Mouse (Mus musculus) embryonic facial prominence, embryonic 14.5 days (tissue): ENCODE results near the gene Lat. TPM values are rescaled to one million over a fixed set of nuclear protein-coding genes. Genes with fewer than 3 reads are reported as not detected.
"Not testable (repeated sequence)": the region's sequence is repeated elsewhere in the genome, so short reads cannot be mapped to it uniquely, and the experiment has no call there.

Experiments
- ATAC-seq: fragments of 200-750 bp; cut with Nextera tagmentation; 2 replicates; pipeline ENCODE4 v1.8.0; 2017; ENCODE audit warnings: low read depth, moderate number of reproducible peaks, moderate TSS enrichment
- DNase-seq: peaks from one replicate; pipeline ENCODE4 v3.0.0-alpha.2; 2015; ENCODE audit warnings: low spot score
- H3K27ac ChIP-seq: fragments of 300-500 bp; sonication (generic); replicated peaks from 2 replicates; pipeline ENCODE4 v1.5.1; 2014; ENCODE audit warnings: low read depth, mild to moderate bottlenecking, low read length, moderate library complexity
- H3K27me3 ChIP-seq: fragments of 300-500 bp; sonication (generic); replicated peaks from 2 replicates; pipeline ENCODE4 v1.6.1; 2014; ENCODE audit warnings: low read length; ENCODE audit not compliant: control insufficient read depth, insufficient read depth
- H3K36me3 ChIP-seq: fragments of 300-500 bp; sonication (generic); 2 replicates; pipeline ENCODE4 v1.6.1; 2014; ENCODE audit warnings: low read length, mixed read lengths; ENCODE audit not compliant: control insufficient read depth, insufficient read depth
- H3K4me1 ChIP-seq: fragments of 300-500 bp; sonication (generic); 2 replicates; pipeline ENCODE4 v1.6.1; 2014; ENCODE audit warnings: antibody characterized with exemption, low read length; ENCODE audit not compliant: control insufficient read depth, insufficient read depth
- H3K4me2 ChIP-seq: fragments of 300-500 bp; sonication (generic); 2 replicates; pipeline ENCODE4 v1.6.1; 2014; ENCODE audit warnings: low read depth, mild to moderate bottlenecking, low read length, moderate library complexity, mixed read lengths
- H3K4me3 ChIP-seq: fragments of 300-500 bp; sonication (generic); 2 replicates; pipeline ENCODE4 v1.5.1; 2014; ENCODE audit warnings: low read depth, mild to moderate bottlenecking, low read length
- H3K9ac ChIP-seq: fragments of 300-500 bp; sonication (generic); 2 replicates; pipeline ENCODE4 v1.6.1; 2014; ENCODE audit warnings: low read depth, mild to moderate bottlenecking, low read length, moderate library complexity, mixed read lengths
- H3K9me3 ChIP-seq: fragments of 300-500 bp; sonication (generic); 2 replicates; pipeline ENCODE4 v1.6.1; 2016; ENCODE audit warnings: low read length; ENCODE audit not compliant: control insufficient read depth
- WGBS: fragments of 180-500 bp; shearing (Covaris S2); extraction: QIAGEN DNeasy Blood & Tissue Kit; methylation state at CpG from one replicate; pipeline ENCODE4 v1.1.7; 2014; 5-methylcytosine and 5-hydroxymethylcytosine counted together
- polyA plus RNA-seq: library from polyadenylated mRNA; unstranded; fragments of >200 nt; fragmentation: Nextera tagmentation; extraction: Ambion mirVana; gene quantifications from 2 replicates; pipeline ENCODE4 v1.2.1, GENCODE M21; 2014

The Lat gene
- polyA plus RNA-seq, 1 experiment from 2014 or later, result 2.3 TPM

GRCm38 (mm10) chr7:126399548-126399947, 30.2 kb upstream of the Lat start:
- H3K9me3 ChIP-seq, result no peaks in the 10 kb centered on the region
- 11% methylated on average over 5 of the region's 5 CpGs for WGBS
- H3K4me3 ChIP-seq, result no peak overlapping the region
- no peak overlapping the region for H3K4me2 ChIP-seq
- H3K4me1 ChIP-seq, result no peaks in the 10 kb centered on the region; the same call in 1 of the 2 replicates
- H3K36me3 ChIP-seq, result no peaks in the 10 kb centered on the region
- H3K27ac ChIP-seq, result no peak overlapping the region
- DNase-seq (peak; percentile 84), ATAC-seq (no peak)
- no peaks in the 10 kb centered on the region for H3K27me3 ChIP-seq
- no peak overlapping the region for H3K9ac ChIP-seq

- Histone ChIP-seq H3K27me3 (no peaks in the 10 kb centered on the region), H3K4me3 (no peak overlapping the region), H3K9ac (no peak overlapping the region), H3K4me1 (no peaks in the 10 kb centered on the region; the same call in 1 of the 2 replicates), H3K36me3 (no peaks in the 10 kb centered on the region), H3K4me2 (no peak overlapping the region), H3K27ac (no peak overlapping the region), H3K9me3 (no peaks in the 10 kb centered on the region)
- no peak for ATAC-seq
- 90% methylated on average over 4 of the region's 4 CpGs for WGBS
- no peak for DNase-seq
These were observed 28.5 kb upstream of the Lat start for GRCm38 (mm10) chr7:126397822-126398221.

- H3K27me3 ChIP-seq, result no peaks in the 10 kb centered on the region
- no peak for DNase-seq
- no peak for ATAC-seq
- no peaks in the 10 kb centered on the region for H3K36me3 ChIP-seq
- no peak overlapping the region for H3K27ac ChIP-seq
- no peak overlapping the region for H3K4me3 ChIP-seq
- H3K4me2 ChIP-seq, result peak overlapping the region; percentile 40
- no peaks in the 10 kb centered on the region for H3K9me3 ChIP-seq
- H3K4me1 ChIP-seq, result no peaks in the 10 kb centered on the region; the same call in 1 of the 2 replicates
- WGBS, result 51% methylated on average over 6 of the region's 6 CpGs
- H3K9ac ChIP-seq, result peak overlapping the region; percentile 0; the same call in 1 of the 2 replicates
These were observed 27.9 kb upstream of the Lat start for GRCm38 (mm10) chr7:126397221-126397620.

GRCm38 (mm10) chr7:126396298-126397119, 27.1 kb upstream of the Lat start, which contains the start of gene Nfatc2ip:
Gene Nfatc2ip (minus strand): TSS chr7:126396737.
- H3K27ac ChIP-seq, result no peak within 1 kb of the TSS
- no peaks in the 10 kb centered on the region for H3K36me3 ChIP-seq
- peak; percentile 100 for ATAC-seq
- no peaks in the 10 kb centered on the region; the same call in 1 of the 2 replicates for H3K4me1 ChIP-seq
- peak within 1 kb of the TSS; percentile 87 for H3K4me3 ChIP-seq
- WGBS, result under 1% methylated on average over 53 of the region's 59 CpGs
- peak within 1 kb of the TSS; percentile 79 for H3K4me2 ChIP-seq
- H3K9me3 ChIP-seq, result no peaks in the 10 kb centered on the region
- peak within 1 kb of the TSS; percentile 79 for H3K9ac ChIP-seq
- peak; percentile 100 for DNase-seq
- no peaks in the 10 kb centered on the region for H3K27me3 ChIP-seq

GRCm38 (mm10) chr7:126392086-126392884, 22.9 kb upstream of the Lat start:
- H3K4me1 ChIP-seq, DNase-seq, H3K4me3 ChIP-seq, H3K27ac ChIP-seq, H3K27me3 ChIP-seq, ATAC-seq, H3K9ac ChIP-seq, H3K4me2 ChIP-seq, H3K9me3 ChIP-seq: not testable (repeated sequence)
- 91% methylated on average over 7 of the region's 7 CpGs for WGBS
- peaks cover 32% of the 10 kb centered on the region for H3K36me3 ChIP-seq

GRCm38 (mm10) chr7:126388185-126388584, 18.8 kb upstream of the Lat start:
- ATAC-seq, result no peak
- H3K36me3 ChIP-seq, result peaks cover 57% of the 10 kb centered on the region

GRCm38 (mm10) chr7:126383565-126383964, 14.2 kb upstream of the Lat start:
- 83% methylated on average over 5 of the region's 5 CpGs for WGBS
- Histone ChIP-seq H3K4me3 (no peak overlapping the region), H3K27ac (no peak overlapping the region), H3K9ac (no peak overlapping the region), H3K4me1 (no peaks in the 10 kb centered on the region), H3K27me3 (no peaks in the 10 kb centered on the region), H3K9me3 (no peaks in the 10 kb centered on the region), H3K36me3 (peaks cover 35% of the 10 kb centered on the region), H3K4me2 (no peak overlapping the region)
- ATAC-seq (no peak), DNase-seq (no peak)

More at GRCm38 (mm10) chr7:126388185-126388584, 18.8 kb upstream of the Lat start:
- Histone ChIP-seq H3K4me2 (no peak overlapping the region), H3K9me3 (no peaks in the 10 kb centered on the region), H3K9ac (no peak overlapping the region), H3K4me1 (no peaks in the 10 kb centered on the region), H3K4me3 (no peak overlapping the region), H3K27ac (no peak overlapping the region), H3K27me3 (no peaks in the 10 kb centered on the region)
- WGBS, result 100% methylated on average over 1 of the region's 1 CpGs
- DNase-seq, result no peak

GRCm38 (mm10) chr7:126377278-126378158, 8.1 kb upstream of the Lat start, which contains the start of gene Spns1:
Gene Spns1 (minus strand): TSS chr7:126377450.
- Histone ChIP-seq H3K9me3 (no peaks in the 10 kb centered on the region), H3K4me1 (peaks cover 6% of the 10 kb centered on the region; the same call in 1 of the 2 replicates), H3K4me2 (peak within 1 kb of the TSS; percentile 94), H3K27ac (peak within 1 kb of the TSS; percentile 53; the same call in 1 of the 2 replicates), H3K4me3 (peak within 1 kb of the TSS; percentile 85), H3K27me3 (no peaks in the 10 kb centered on the region), H3K9ac (peak within 1 kb of the TSS; percentile 84), H3K36me3 (peaks cover 9% of the 10 kb centered on the region)
- DNase-seq (peak; percentile 99), ATAC-seq (peak; percentile 98)
- 0% methylated on average over 33 of the region's 33 CpGs for WGBS
